Mouse (Mus musculus): ENCODE measurements around the gene Bckdha. TPM values are rescaled to one million over a fixed set of nuclear protein-coding genes. Genes with fewer than 3 reads are reported as not detected.
A peak's percentile ranks its signal among the peaks of the same experiment; 100 is the strongest.

Gene Bckdha
- total RNA-seq, 1 experiment: 96.0 TPM

GRCm38 (mm10) chr7:25639754-25640153, 19.0 kb downstream of the Bckdha start:
- TF ChIP-seq ZNF384 (IDR thresholded peaks at IDR 0.05; ENCODE audit: low read depth, low read length) (no peak), HCFC1 (IDR thresholded peaks at IDR 0.05; ENCODE audit: borderline replicate concordance, insufficient read depth, low read length) (no peak), ZC3H11A (IDR thresholded peaks at IDR 0.05; ENCODE audit: borderline replicate concordance, low read depth, low read length) (no peak), MAFK (IDR thresholded peaks at IDR 0.05; ENCODE audit: insufficient read depth, low read depth, low read length) (no peak), CHD2 (IDR thresholded peaks at IDR 0.05; ENCODE audit: low read depth, low read length) (no peak)
- H3K9ac ChIP-seq (ENCODE audit: insufficient read depth, low read depth, low read length, poor library complexity, severe bottlenecking): no peak overlapping the region
- no peak overlapping the region for H3K27ac ChIP-seq (ENCODE audit: insufficient read depth, low read depth, low read length, poor library complexity, severe bottlenecking)
- peaks cover 26% of the 10 kb centered on the region for H3K36me3 ChIP-seq (ENCODE audit: control insufficient read depth, insufficient read depth, low read length, poor library complexity, severe bottlenecking)
- no peaks in the 10 kb centered on the region for H3K9me3 ChIP-seq (ENCODE audit: control insufficient read depth, insufficient read depth, low read depth, low read length)
- no peak overlapping the region for H3K4me3 ChIP-seq (ENCODE audit: insufficient read depth in 1 of 2, low read depth in 1 of 2, low read length in 2 of 2, poor library complexity in 1 of 2, severe bottlenecking in 1 of 2)
- peaks cover 2 to 9% of the 10 kb centered on the region in 2 experiments; a peak in 3 of 4 replicates for H3K4me1 ChIP-seq (ENCODE audit: control insufficient read depth in 2 of 2, insufficient read depth in 2 of 2, low read length in 2 of 2, poor library complexity in 1 of 2)
- no peak for DNase-seq (ENCODE audit: low read depth, low spot score)
- in situ Hi-C loops (cut with MboI; ENCODE audit: low sequenced_read_pairs in 2 of 2, unreplicated experiment in 2 of 2): no loop called here

DNA sequence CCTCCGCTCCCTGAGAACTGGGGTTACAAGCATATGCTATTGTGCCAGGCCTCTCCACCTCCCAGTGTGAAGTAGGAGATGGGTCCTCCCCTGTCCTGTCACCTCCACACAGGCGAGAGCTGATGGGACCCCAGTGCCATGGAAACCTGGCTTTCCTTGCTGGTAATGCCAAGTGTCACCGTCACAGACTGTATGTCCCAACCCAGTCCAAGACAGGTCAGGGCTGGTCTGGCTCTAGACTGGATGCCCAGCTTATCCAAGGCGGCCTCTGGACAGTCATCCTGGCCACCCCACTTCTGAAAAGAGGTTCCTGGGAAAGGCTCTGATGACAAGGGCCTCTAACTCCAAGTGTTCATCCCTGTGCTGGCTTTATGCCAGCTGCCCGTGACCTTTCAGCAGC, 21.7 kb downstream of the Bckdha start:
- no peaks in the 10 kb centered on the region for H3K4me1 ChIP-seq (ENCODE audit: control insufficient read depth in 2 of 2, insufficient read depth in 2 of 2, low read length in 2 of 2, poor library complexity in 1 of 2)

GRCm38 (mm10) chr7:25636373-25636772, 22.4 kb downstream of the Bckdha start:
- Histone ChIP-seq H3K9me3 (ENCODE audit: control insufficient read depth, insufficient read depth, low read depth, low read length) (no peaks in the 10 kb centered on the region), H3K4me1 (ENCODE audit: control insufficient read depth in 2 of 2, insufficient read depth in 2 of 2, low read length in 2 of 2, poor library complexity in 1 of 2) (no peaks in the 10 kb centered on the region), H3K27ac (ENCODE audit: insufficient read depth, low read depth, low read length, poor library complexity, severe bottlenecking) (no peak overlapping the region), H3K36me3 (ENCODE audit: control insufficient read depth, insufficient read depth, low read length, poor library complexity, severe bottlenecking) (peaks cover 33% of the 10 kb centered on the region), H3K9ac (ENCODE audit: insufficient read depth, low read depth, low read length, poor library complexity, severe bottlenecking) (no peak overlapping the region), H3K4me3 (ENCODE audit: insufficient read depth in 1 of 2, low read depth in 1 of 2, low read length in 2 of 2, poor library complexity in 1 of 2, severe bottlenecking in 1 of 2) (no peak overlapping the region)
- DNase-seq (ENCODE audit: low read depth, low spot score): no peak
- TF ChIP-seq ZNF384 (IDR thresholded peaks at IDR 0.05; ENCODE audit: low read depth, low read length) (no peak), ZC3H11A (IDR thresholded peaks at IDR 0.05; ENCODE audit: borderline replicate concordance, low read depth, low read length) (no peak), HCFC1 (IDR thresholded peaks at IDR 0.05; ENCODE audit: borderline replicate concordance, insufficient read depth, low read length) (no peak), MAFK (IDR thresholded peaks at IDR 0.05; ENCODE audit: insufficient read depth, low read depth, low read length) (no peak), CHD2 (IDR thresholded peaks at IDR 0.05; ENCODE audit: low read depth, low read length) (no peak)
- in situ Hi-C loops (cut with MboI; ENCODE audit: low sequenced_read_pairs in 2 of 2, unreplicated experiment in 2 of 2): no loop called here

More for the DNA sequence above, 21.7 kb downstream of the Bckdha start:
- in situ Hi-C loops (cut with MboI; ENCODE audit: low sequenced_read_pairs in 2 of 2, unreplicated experiment in 2 of 2): no loop called here
- Histone ChIP-seq H3K9ac (ENCODE audit: insufficient read depth, low read depth, low read length, poor library complexity, severe bottlenecking) (no peak overlapping the region), H3K4me3 (ENCODE audit: insufficient read depth in 1 of 2, low read depth in 1 of 2, low read length in 2 of 2, poor library complexity in 1 of 2, severe bottlenecking in 1 of 2) (no peak overlapping the region), H3K27ac (ENCODE audit: insufficient read depth, low read depth, low read length, poor library complexity, severe bottlenecking) (no peak overlapping the region), H3K9me3 (ENCODE audit: control insufficient read depth, insufficient read depth, low read depth, low read length) (no peaks in the 10 kb centered on the region), H3K36me3 (ENCODE audit: control insufficient read depth, insufficient read depth, low read length, poor library complexity, severe bottlenecking) (peaks cover 34% of the 10 kb centered on the region)
- DNase-seq (ENCODE audit: low read depth, low spot score): no peak
- TF ChIP-seq ZC3H11A (IDR thresholded peaks at IDR 0.05; ENCODE audit: borderline replicate concordance, low read depth, low read length) (no peak), HCFC1 (IDR thresholded peaks at IDR 0.05; ENCODE audit: borderline replicate concordance, insufficient read depth, low read length) (no peak), CHD2 (IDR thresholded peaks at IDR 0.05; ENCODE audit: low read depth, low read length) (no peak), MAFK (IDR thresholded peaks at IDR 0.05; ENCODE audit: insufficient read depth, low read depth, low read length) (no peak), ZNF384 (IDR thresholded peaks at IDR 0.05; ENCODE audit: low read depth, low read length) (no peak)

- H3K4me3 ChIP-seq (ENCODE audit: insufficient read depth in 1 of 2, low read depth in 1 of 2, low read length in 2 of 2, poor library complexity in 1 of 2, severe bottlenecking in 1 of 2): no peak overlapping the region
- H3K36me3 ChIP-seq (ENCODE audit: control insufficient read depth, insufficient read depth, low read length, poor library complexity, severe bottlenecking): peaks cover 29% of the 10 kb centered on the region
- no peak overlapping the region for H3K9ac ChIP-seq (ENCODE audit: insufficient read depth, low read depth, low read length, poor library complexity, severe bottlenecking)
- no peak for TF ChIP-seq HCFC1 (IDR thresholded peaks at IDR 0.05; ENCODE audit: borderline replicate concordance, insufficient read depth, low read length)
- no peak for TF ChIP-seq ZC3H11A (IDR thresholded peaks at IDR 0.05; ENCODE audit: borderline replicate concordance, low read depth, low read length)
- TF ChIP-seq CHD2 (IDR thresholded peaks at IDR 0.05; ENCODE audit: low read depth, low read length): no peak
- no peak for TF ChIP-seq ZNF384 (IDR thresholded peaks at IDR 0.05; ENCODE audit: low read depth, low read length)
- TF ChIP-seq MAFK (IDR thresholded peaks at IDR 0.05; ENCODE audit: insufficient read depth, low read depth, low read length): no peak
- H3K9me3 ChIP-seq (ENCODE audit: control insufficient read depth, insufficient read depth, low read depth, low read length): no peaks in the 10 kb centered on the region
- in situ Hi-C loops (cut with MboI; ENCODE audit: low sequenced_read_pairs in 2 of 2, unreplicated experiment in 2 of 2): no loop called here
- no peak for DNase-seq (ENCODE audit: low read depth, low spot score)
- H3K27ac ChIP-seq (ENCODE audit: insufficient read depth, low read depth, low read length, poor library complexity, severe bottlenecking): no peak overlapping the region
- H3K4me1 ChIP-seq (ENCODE audit: control insufficient read depth in 2 of 2, insufficient read depth in 2 of 2, low read length in 2 of 2, poor library complexity in 1 of 2): peaks cover 0 to 6% of the 10 kb centered on the region in 2 experiments; a peak in 2 of 4 replicates
Measured at GRCm38 (mm10) chr7:25632679-25633078, 26.1 kb downstream of the Bckdha start.

DNA sequence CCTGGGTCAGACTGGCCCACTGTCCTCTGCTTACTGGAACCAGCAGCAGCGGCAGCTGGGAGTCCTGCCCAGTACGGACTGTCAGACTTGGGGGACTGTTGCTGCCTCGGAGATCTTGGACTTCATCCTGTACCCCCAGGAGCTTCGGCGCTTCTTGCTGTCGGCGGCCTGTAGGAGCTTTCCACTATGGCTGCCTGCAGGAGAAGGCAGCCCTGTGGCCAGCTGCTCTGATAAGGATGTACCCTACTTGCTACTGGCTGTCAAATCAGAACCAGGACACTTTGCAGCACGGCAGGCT, 30.5 kb downstream of the Bckdha start:
- Histone ChIP-seq H3K9me3 (ENCODE audit: control insufficient read depth, insufficient read depth, low read depth, low read length) (no peaks in the 10 kb centered on the region), H3K4me1 (ENCODE audit: control insufficient read depth in 2 of 2, insufficient read depth in 2 of 2, low read length in 2 of 2, poor library complexity in 1 of 2) (peaks cover 0 to 16% of the 10 kb centered on the region in 2 experiments; a peak in 3 of 4 replicates), H3K9ac (ENCODE audit: insufficient read depth, low read depth, low read length, poor library complexity, severe bottlenecking) (no peak overlapping the region), H3K4me3 (ENCODE audit: insufficient read depth in 1 of 2, low read depth in 1 of 2, low read length in 2 of 2, poor library complexity in 1 of 2, severe bottlenecking in 1 of 2) (peak overlapping the region in 1 of 2 experiments; percentile 18; a peak in 1 of 4 replicates), H3K27ac (ENCODE audit: insufficient read depth, low read depth, low read length, poor library complexity, severe bottlenecking) (no peak overlapping the region), H3K36me3 (ENCODE audit: control insufficient read depth, insufficient read depth, low read length, poor library complexity, severe bottlenecking) (peaks cover 37% of the 10 kb centered on the region)
- in situ Hi-C loops (cut with MboI; ENCODE audit: low sequenced_read_pairs in 2 of 2, unreplicated experiment in 2 of 2): no loop called here
- no peak for TF ChIP-seq ZC3H11A (IDR thresholded peaks at IDR 0.05; ENCODE audit: borderline replicate concordance, low read depth, low read length)
- no peak for TF ChIP-seq ZNF384 (IDR thresholded peaks at IDR 0.05; ENCODE audit: low read depth, low read length)
- no peak for TF ChIP-seq HCFC1 (IDR thresholded peaks at IDR 0.05; ENCODE audit: borderline replicate concordance, insufficient read depth, low read length)
- TF ChIP-seq CHD2 (IDR thresholded peaks at IDR 0.05; ENCODE audit: low read depth, low read length): no peak
- no peak for TF ChIP-seq MAFK (IDR thresholded peaks at IDR 0.05; ENCODE audit: insufficient read depth, low read depth, low read length)
- DNase-seq (ENCODE audit: low read depth, low spot score): no peak
